Mouse (Mus musculus): ENCODE measurements around the gene Sohlh1.

- TF ChIP-seq CTCF (IDR thresholded peaks at IDR 0.05; ENCODE audit: low read depth, low read length) (no peak), TAL1 (conservative IDR thresholded peaks at IDR 0.05; ENCODE audit: low read depth, low read length) (no peak), POLR2AphosphoS5 (IDR thresholded peaks at IDR 0.05; ENCODE audit: insufficient replicate concordance, low read depth, low read length) (no peak), GATA1 (IDR thresholded peaks at IDR 0.05; ENCODE audit: borderline replicate concordance, low read length) (no peak)
Observed at GRCm38 (mm10) chr2:25862038-25862437, 15.0 kb upstream of the Sohlh1 start.
